Mouse (Mus musculus): ENCODE data around the gene Cep57l1. TPM values are rescaled to one million over a fixed set of nuclear protein-coding genes. Genes with fewer than 3 reads are reported as not detected.

Gene Cep57l1
- polyA plus RNA-seq, 1 experiment from 2014 or later: 5.3 TPM

GRCm38 (mm10) chr10:41763741-41764385, 45.8 kb downstream of the Cep57l1 start:
- no peaks in the 10 kb centered on the region for H3K9me3 ChIP-seq (ENCODE audit: control insufficient read depth, low read length)
- H3K36me3 ChIP-seq (ENCODE audit: control insufficient read depth, insufficient read depth, low read length): no peaks in the 10 kb centered on the region
- DNase-seq (ENCODE audit: low spot score) (no peak), ATAC-seq (ENCODE audit: low FRiP score, low TSS enrichment) (no peak)
- H3K27me3 ChIP-seq (ENCODE audit: control insufficient read depth, insufficient read depth, low read length): no peaks in the 10 kb centered on the region
- TF ChIP-seq EP300 (optimal IDR thresholded peaks at IDR 0.05) (no peak), CTCF (IDR thresholded peaks at IDR 0.05; ENCODE audit: low read depth) (no peak)
- no peak overlapping the region for H3K4me2 ChIP-seq (replicated peaks; ENCODE audit: low read depth)
- 46% methylated on average over 3 of the region's 3 CpGs for WGBS
- no peak overlapping the region for H3K9ac ChIP-seq (ENCODE audit: low read length)
- no peaks in the 10 kb centered on the region for H3K4me1 ChIP-seq (replicated peaks; ENCODE audit: control insufficient read depth, insufficient read depth)
- H3K4me3 ChIP-seq (ENCODE audit: low read depth, low read length): no peak overlapping the region
- H3K27ac ChIP-seq (replicated peaks): no peak overlapping the region

DNA sequence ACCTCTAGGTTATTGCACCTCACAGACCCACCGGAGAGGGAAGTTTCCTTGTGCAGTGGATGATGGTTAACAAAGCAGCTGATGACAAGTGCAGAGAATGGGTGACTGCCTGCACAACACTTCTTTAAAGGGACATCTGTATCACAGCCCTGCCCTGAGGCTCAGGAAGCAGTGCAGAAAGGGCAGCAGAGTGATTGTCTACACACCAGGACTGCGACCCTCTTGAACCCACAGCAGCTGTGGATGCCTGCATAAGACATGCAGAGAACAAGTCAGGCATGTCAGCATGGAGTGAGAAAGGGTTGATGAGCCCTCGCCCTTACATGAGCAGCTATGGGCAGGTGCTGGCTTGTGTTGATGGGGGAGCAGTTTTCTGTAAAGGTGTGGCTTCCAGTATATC, 48.8 kb downstream of the Cep57l1 start:
- Histone ChIP-seq H3K4me1 (replicated peaks; ENCODE audit: control insufficient read depth, insufficient read depth) (no peaks in the 10 kb centered on the region), H3K9me3 (ENCODE audit: control insufficient read depth, low read length) (no peaks in the 10 kb centered on the region), H3K9ac (ENCODE audit: low read length) (no peak overlapping the region), H3K27me3 (ENCODE audit: control insufficient read depth, insufficient read depth, low read length) (no peaks in the 10 kb centered on the region), H3K36me3 (ENCODE audit: control insufficient read depth, insufficient read depth, low read length) (no peaks in the 10 kb centered on the region), H3K27ac (replicated peaks) (no peak overlapping the region), H3K4me2 (replicated peaks; ENCODE audit: low read depth) (no peak overlapping the region), H3K4me3 (ENCODE audit: low read depth, low read length) (no peak overlapping the region)
- TF ChIP-seq CTCF (IDR thresholded peaks at IDR 0.05; ENCODE audit: low read depth): no peak
- no peak for TF ChIP-seq EP300 (optimal IDR thresholded peaks at IDR 0.05)
- ATAC-seq (ENCODE audit: low FRiP score, low TSS enrichment) (no peak), DNase-seq (ENCODE audit: low spot score) (no peak)
- 66% methylated on average over 3 of the region's 3 CpGs for WGBS

GRCm38 (mm10) chr10:41758041-41758440, 51.6 kb downstream of the Cep57l1 start:
- ATAC-seq (ENCODE audit: low FRiP score, low TSS enrichment) (no peak), DNase-seq (ENCODE audit: low spot score) (no peak)

DNA sequence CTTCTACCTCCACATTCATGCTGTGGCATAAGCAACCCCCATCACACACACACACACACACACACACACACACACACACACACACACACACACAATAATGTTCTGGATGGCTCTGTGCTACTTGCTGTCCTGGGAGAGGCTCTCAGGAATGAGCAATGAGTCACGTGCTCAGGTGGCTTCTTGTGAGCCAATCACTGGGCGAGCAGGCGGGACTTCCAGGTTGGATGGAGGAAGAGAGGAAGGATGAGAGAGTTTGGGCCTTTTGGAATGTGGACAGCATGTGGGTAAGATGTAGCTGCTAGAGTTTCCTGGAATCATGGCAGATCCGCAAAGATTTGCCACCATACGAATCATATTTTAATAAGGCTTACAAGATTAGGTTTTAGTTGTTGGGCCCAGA, 52.4 kb downstream of the Cep57l1 start:
- 92% methylated on average over 5 of the region's 5 CpGs for WGBS

More at GRCm38 (mm10) chr10:41758041-41758440, 51.6 kb downstream of the Cep57l1 start:
- Histone ChIP-seq H3K4me1 (replicated peaks; ENCODE audit: control insufficient read depth, insufficient read depth) (no peaks in the 10 kb centered on the region), H3K27me3 (ENCODE audit: control insufficient read depth, insufficient read depth, low read length) (no peaks in the 10 kb centered on the region), H3K9ac (ENCODE audit: low read length) (no peak overlapping the region), H3K4me3 (ENCODE audit: low read depth, low read length) (no peak overlapping the region), H3K36me3 (ENCODE audit: control insufficient read depth, insufficient read depth, low read length) (no peaks in the 10 kb centered on the region), H3K4me2 (replicated peaks; ENCODE audit: low read depth) (no peak overlapping the region), H3K9me3 (ENCODE audit: control insufficient read depth, low read length) (no peaks in the 10 kb centered on the region), H3K27ac (replicated peaks) (no peak overlapping the region)
- no peak for TF ChIP-seq EP300 (optimal IDR thresholded peaks at IDR 0.05)
- no peak for TF ChIP-seq CTCF (IDR thresholded peaks at IDR 0.05; ENCODE audit: low read depth)

DNA sequence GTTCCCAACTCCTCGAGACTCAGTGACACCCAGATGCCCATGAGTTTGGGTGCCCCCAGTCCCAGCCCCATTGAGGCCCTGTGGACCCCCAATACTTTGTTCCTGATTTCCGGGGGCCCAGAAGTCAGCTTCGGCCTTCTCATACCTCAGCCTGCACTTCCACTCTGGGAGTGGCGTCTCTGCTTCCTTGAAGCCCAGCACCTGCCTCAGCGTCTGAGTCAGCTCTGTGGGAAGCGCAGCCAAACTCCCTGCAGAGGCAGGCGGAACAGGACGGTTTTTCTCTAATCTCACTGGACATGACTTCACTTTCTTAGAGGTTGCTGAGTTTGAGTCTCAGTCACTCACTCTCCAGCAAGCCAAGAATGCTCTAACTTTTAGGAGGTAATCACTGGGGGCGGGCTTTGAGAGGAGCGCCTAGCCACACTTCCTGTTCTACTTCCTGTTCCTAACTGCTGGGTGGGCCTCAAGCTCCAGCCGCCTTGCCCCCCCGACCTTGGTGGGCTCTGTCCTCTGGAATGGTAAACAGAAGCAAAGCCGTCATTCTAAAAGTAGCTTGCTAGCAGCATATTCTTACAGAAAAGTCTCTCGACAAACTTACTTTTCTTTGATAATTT, 57.7 kb downstream of the Cep57l1 start:
- no peaks in the 10 kb centered on the region for H3K4me1 ChIP-seq (replicated peaks; ENCODE audit: control insufficient read depth, insufficient read depth)
- H3K27ac ChIP-seq (replicated peaks): no peak overlapping the region
- 53% methylated on average over 14 of the region's 14 CpGs for WGBS
- H3K9me3 ChIP-seq (ENCODE audit: control insufficient read depth, low read length): no peaks in the 10 kb centered on the region
- ATAC-seq (ENCODE audit: low FRiP score, low TSS enrichment) (0 out of 2 replicates have a peak, but pooled peaks have one; percentile 40), DNase-seq (ENCODE audit: low spot score) (no peak)
- H3K27me3 ChIP-seq (ENCODE audit: control insufficient read depth, insufficient read depth, low read length): no peaks in the 10 kb centered on the region
- no peaks in the 10 kb centered on the region for H3K36me3 ChIP-seq (ENCODE audit: control insufficient read depth, insufficient read depth, low read length)
- no peak overlapping the region for H3K4me2 ChIP-seq (replicated peaks; ENCODE audit: low read depth)
- no peak for TF ChIP-seq EP300 (optimal IDR thresholded peaks at IDR 0.05)
- no peak for TF ChIP-seq CTCF (IDR thresholded peaks at IDR 0.05; ENCODE audit: low read depth)
- H3K4me3 ChIP-seq (ENCODE audit: low read depth, low read length): no peak overlapping the region
- no peak overlapping the region for H3K9ac ChIP-seq (ENCODE audit: low read length)

More for the DNA sequence above, 52.4 kb downstream of the Cep57l1 start:
- no peak overlapping the region for H3K9ac ChIP-seq (ENCODE audit: low read length)
- no peaks in the 10 kb centered on the region for H3K27me3 ChIP-seq (ENCODE audit: control insufficient read depth, insufficient read depth, low read length)
- H3K4me1 ChIP-seq (replicated peaks; ENCODE audit: control insufficient read depth, insufficient read depth): no peaks in the 10 kb centered on the region
- DNase-seq (ENCODE audit: low spot score) (no peak), ATAC-seq (ENCODE audit: low FRiP score, low TSS enrichment) (no peak)
- no peak overlapping the region for H3K4me3 ChIP-seq (ENCODE audit: low read depth, low read length)
- H3K36me3 ChIP-seq (ENCODE audit: control insufficient read depth, insufficient read depth, low read length): no peaks in the 10 kb centered on the region
- H3K27ac ChIP-seq (replicated peaks): no peak overlapping the region
- no peak overlapping the region for H3K4me2 ChIP-seq (replicated peaks; ENCODE audit: low read depth)
- H3K9me3 ChIP-seq (ENCODE audit: control insufficient read depth, low read length): no peaks in the 10 kb centered on the region
- TF ChIP-seq CTCF (IDR thresholded peaks at IDR 0.05; ENCODE audit: low read depth) (no peak), EP300 (optimal IDR thresholded peaks at IDR 0.05) (no peak)

GRCm38 (mm10) chr10:41749306-41749705, 60.4 kb downstream of the Cep57l1 start:
- no peak overlapping the region for H3K4me3 ChIP-seq (ENCODE audit: low read depth, low read length)
- no peaks in the 10 kb centered on the region for H3K27me3 ChIP-seq (ENCODE audit: control insufficient read depth, insufficient read depth, low read length)
- H3K4me2 ChIP-seq (replicated peaks; ENCODE audit: low read depth): no peak overlapping the region
- no peak overlapping the region for H3K27ac ChIP-seq (replicated peaks)
- TF ChIP-seq CTCF (IDR thresholded peaks at IDR 0.05; ENCODE audit: low read depth): no peak
- TF ChIP-seq EP300 (optimal IDR thresholded peaks at IDR 0.05): no peak
- H3K36me3 ChIP-seq (ENCODE audit: control insufficient read depth, insufficient read depth, low read length): no peaks in the 10 kb centered on the region
- no peaks in the 10 kb centered on the region for H3K9me3 ChIP-seq (ENCODE audit: control insufficient read depth, low read length)
- 70% methylated on average over 3 of the region's 3 CpGs for WGBS
- H3K4me1 ChIP-seq (replicated peaks; ENCODE audit: control insufficient read depth, insufficient read depth): no peaks in the 10 kb centered on the region
- DNase-seq (ENCODE audit: low spot score) (no peak), ATAC-seq (ENCODE audit: low FRiP score, low TSS enrichment) (no peak)
- H3K9ac ChIP-seq (ENCODE audit: low read length): no peak overlapping the region
